21 mouse cellular contexts compared by ENCODE assay signal in the genomic region with DNA sequence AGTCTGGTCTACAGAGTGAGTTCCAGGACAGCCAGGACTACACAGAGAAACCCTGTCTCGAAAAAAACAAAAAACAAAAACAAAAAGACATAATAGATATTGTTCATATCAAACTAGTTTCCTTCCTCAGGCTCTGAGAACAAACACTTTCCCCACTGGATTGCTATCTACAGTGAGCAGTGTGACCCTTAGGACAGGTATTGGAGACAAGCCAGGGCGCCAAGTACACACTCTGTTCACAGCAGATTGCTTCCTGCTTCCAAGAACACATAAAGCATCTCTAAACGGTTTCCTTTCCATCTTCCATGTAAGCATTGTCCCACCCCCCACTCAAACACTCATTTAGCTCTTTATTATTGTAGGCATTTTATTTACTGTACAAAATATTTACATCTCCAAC. TPM values are rescaled to one million over a fixed set of nuclear protein-coding genes. Genes with fewer than 3 reads are reported as not detected.
DNase-seq lines count a peak whose midpoint lies in the region; ATAC-seq and TF ChIP-seq lines count a peak whose summit lies in the region.
"Had no signal": no experiment of that assay in that cellular context is flagged by ENCODE, and none has a peak within 500 bp of the region (broad histone marks: within the 10 kb centered on the region; RNA-seq: fewer than 3 reads in every experiment).

No protein-coding gene starts in this region.

- TF ChIP-seq EP300 in liver, postnatal 0 days (IDR thresholded peaks at IDR 0.05; ENCODE audit: low read depth), result no peak

- WGBS in liver, postnatal 0 days (ENCODE audit: insufficient replicate concordance), result 56% methylated on average over 3 of the region's 3 CpGs
- WGBS in liver, embryonic 11.5 days, result 78% methylated on average over 3 of the region's 3 CpGs
- 83% methylated on average over 3 of the region's 3 CpGs for WGBS in embryonic facial prominence, embryonic 10.5 days

- no peaks in the 10 kb centered on the region for H3K9me3 ChIP-seq in liver, postnatal 0 days (ENCODE audit: low read length)
- H3K9me3 ChIP-seq in liver, embryonic 11.5 days (ENCODE audit: control insufficient read depth, low read length), result no peaks in the 10 kb centered on the region
- H3K9me3 ChIP-seq in embryonic facial prominence, embryonic 10.5 days, result no peaks in the 10 kb centered on the region
- H3K9me3 ChIP-seq: embryonic facial prominence, embryonic 12.5 days; forebrain, embryonic 13.5 days; forebrain, embryonic 15.5 days had no signal

- H3K36me3 ChIP-seq in liver, postnatal 0 days (replicated peaks; ENCODE audit: insufficient read depth, low read length), result peaks cover 53% of the 10 kb centered on the region
- H3K36me3 ChIP-seq in liver, embryonic 11.5 days (ENCODE audit: control insufficient read depth, insufficient read depth, low read length), result peaks cover 12% of the 10 kb centered on the region
- H3K36me3 ChIP-seq in embryonic facial prominence, embryonic 10.5 days (replicated peaks), result peaks cover 51% of the 10 kb centered on the region

- H3K27ac ChIP-seq in liver, postnatal 0 days (ENCODE audit: low read depth), result no peak overlapping the region
- H3K27ac ChIP-seq in liver, embryonic 11.5 days (ENCODE audit: low read depth, low read length), result no peak overlapping the region
- H3K27ac ChIP-seq in embryonic facial prominence, embryonic 10.5 days (replicated peaks), result no peak overlapping the region
- H3K27ac ChIP-seq: embryonic facial prominence, embryonic 12.5 days; forebrain, embryonic 13.5 days; forebrain, embryonic 15.5 days had no signal

- DNase-seq in liver, postnatal 0 days, result no peak
- no peak for DNase-seq in liver, embryonic 11.5 days (ENCODE audit: low spot score)
- DNase-seq in MEL-GATA-1-ER (ENCODE audit: extremely low read depth, low read depth), result peak; percentile 6
- no peak for DNase-seq in embryonic facial prominence, embryonic 10.5 days (ENCODE audit: low spot score)
- DNase-seq in lung, postnatal 4 days, result no peak
- DNase-seq: adrenal gland, adult 2 months; adrenal gland, postnatal 10 days; adrenal gland, postnatal 25 days; cerebellum, adult 11 months; cerebellum, adult 18-20 months; cerebellum, adult 9-11 months; cerebellum, postnatal 14 days; cerebellum, postnatal 36 days; embryo, embryonic 11 days; forebrain, postnatal 0 days had no signal

- H3K4me1 ChIP-seq in liver, postnatal 0 days (ENCODE audit: insufficient read depth), result no peaks in the 10 kb centered on the region
- H3K4me1 ChIP-seq in liver, embryonic 11.5 days (replicated peaks; ENCODE audit: control insufficient read depth, insufficient read depth, low read length), result no peaks in the 10 kb centered on the region
- peaks cover 16% of the 10 kb centered on the region for H3K4me1 ChIP-seq in embryonic facial prominence, embryonic 10.5 days

- H3K9ac ChIP-seq in liver, postnatal 0 days (replicated peaks), result no peak overlapping the region
- H3K9ac ChIP-seq in liver, embryonic 11.5 days (ENCODE audit: low read depth, low read length), result no peak overlapping the region
- H3K9ac ChIP-seq: embryonic facial prominence, embryonic 12.5 days; forebrain, embryonic 13.5 days; forebrain, embryonic 15.5 days; forebrain, postnatal 0 days had no signal

- no peak overlapping the region for H3K4me2 ChIP-seq in liver, postnatal 0 days (ENCODE audit: low read depth, low read length)
- no peak overlapping the region for H3K4me2 ChIP-seq in liver, embryonic 11.5 days
- H3K4me2 ChIP-seq: embryonic facial prominence, embryonic 12.5 days; forebrain, embryonic 13.5 days; forebrain, embryonic 15.5 days had no signal

- ATAC-seq in liver, postnatal 0 days, result peak; percentile 49; the same call in 1 of the 2 replicates
- ATAC-seq in liver, embryonic 11.5 days (replicated peaks; ENCODE audit: low FRiP score), result no peak
- ATAC-seq in megakaryocyte-erythroid progenitor cell, adult 5-6 weeks (replicated peaks; ENCODE audit: low FRiP score, low TSS enrichment, poor library complexity, severe bottlenecking), result peak; percentile 61
- ATAC-seq: forebrain, embryonic 13.5 days; forebrain, embryonic 15.5 days; forebrain, postnatal 0 days had no signal

- no peaks in the 10 kb centered on the region for H3K27me3 ChIP-seq in liver, postnatal 0 days (ENCODE audit: insufficient read depth, low read length)
- H3K27me3 ChIP-seq in liver, embryonic 11.5 days (replicated peaks; ENCODE audit: control insufficient read depth, insufficient read depth, low read length), result no peaks in the 10 kb centered on the region
- no peaks in the 10 kb centered on the region for H3K27me3 ChIP-seq in embryonic facial prominence, embryonic 10.5 days (replicated peaks; ENCODE audit: low read depth, poor library complexity, severe bottlenecking)
- H3K27me3 ChIP-seq: embryonic facial prominence, embryonic 12.5 days; forebrain, embryonic 13.5 days; forebrain, embryonic 15.5 days had no signal

- H3K4me3 ChIP-seq in liver, postnatal 0 days (ENCODE audit: low read depth, low read length), result no peak overlapping the region
- no peak overlapping the region for H3K4me3 ChIP-seq in liver, embryonic 11.5 days (ENCODE audit: low read depth, low read length)
- no peak overlapping the region for H3K4me3 ChIP-seq in embryonic facial prominence, embryonic 10.5 days
- H3K4me3 ChIP-seq: embryonic facial prominence, embryonic 12.5 days; forebrain, embryonic 13.5 days; forebrain, embryonic 15.5 days had no signal

- no peak for TF ChIP-seq CTCF in liver, postnatal 0 days (IDR thresholded peaks at IDR 0.05; ENCODE audit: low read depth)

RNA-seq across cellular contexts. Expression of a gene that starts 41.5 kb away (rescaled TPM):
- polyA plus RNA-seq in liver, postnatal 0 days (2015; fragmentation: Nextera tagmentation; extraction: Ambion mirVana), result 0.31 and 0.59 TPM in 2 replicates
- 0.16 and 0.29 TPM in 2 replicates for polyA plus RNA-seq in liver, embryonic 11.5 days (2014; fragmentation: Nextera tagmentation; extraction: Ambion mirVana)
- total RNA-seq in megakaryocyte-erythroid progenitor cell, adult 5-6 weeks (2014; fragmentation: Nextera tagmentation), result not detected in 2 replicates
- not detected in 2 replicates for total RNA-seq in megakaryocyte-erythroid progenitor cell, adult 5-6 weeks (2017)
- polyA plus RNA-seq in embryonic facial prominence, embryonic 10.5 days (2016; fragmentation: Nextera tagmentation; extraction: Ambion mirVana), result 0.12 TPM in 1 of 2 replicates, not detected in the other
- total RNA-seq: common myeloid progenitor, adult 5-6 weeks had no signal
- polyA plus RNA-seq: forebrain, embryonic 11.5 days; forebrain, embryonic 13.5 days had no signal

RNA-seq across cellular contexts. Expression of a gene that starts 52.9 kb away (rescaled TPM):
- 66.0 and 74.5 TPM in 2 replicates for polyA plus RNA-seq in liver, postnatal 0 days (2015; fragmentation: Nextera tagmentation; extraction: Ambion mirVana)
- polyA plus RNA-seq in liver, embryonic 11.5 days (2014; fragmentation: Nextera tagmentation; extraction: Ambion mirVana), result 205 and 215 TPM in 2 replicates
- 234 and 237 TPM in 2 replicates for total RNA-seq in megakaryocyte-erythroid progenitor cell, adult 5-6 weeks (2014; fragmentation: Nextera tagmentation)
- 147 and 211 TPM in 2 replicates for total RNA-seq in megakaryocyte-erythroid progenitor cell, adult 5-6 weeks (2017)
- polyA plus RNA-seq in embryonic facial prominence, embryonic 10.5 days (2016; fragmentation: Nextera tagmentation; extraction: Ambion mirVana), result 191 and 192 TPM in 2 replicates

RNA-seq across cellular contexts. Expression of a gene that starts 52.9 kb away (rescaled TPM):
- polyA plus RNA-seq in liver, postnatal 0 days (2015; fragmentation: Nextera tagmentation; extraction: Ambion mirVana), result 5.2 and 6.9 TPM in 2 replicates
- 19.6 and 22.9 TPM in 2 replicates for polyA plus RNA-seq in liver, embryonic 11.5 days (2014; fragmentation: Nextera tagmentation; extraction: Ambion mirVana)
- 39.2 and 51.6 TPM in 2 replicates for total RNA-seq in megakaryocyte-erythroid progenitor cell, adult 5-6 weeks (2014; fragmentation: Nextera tagmentation)
- total RNA-seq in megakaryocyte-erythroid progenitor cell, adult 5-6 weeks (2017), result 38.8 and 48.6 TPM in 2 replicates
- 16.8 and 18.1 TPM in 2 replicates for polyA plus RNA-seq in embryonic facial prominence, embryonic 10.5 days (2016; fragmentation: Nextera tagmentation; extraction: Ambion mirVana)
